Mouse (Mus musculus) adrenal gland, adult 18-20 months (tissue): ENCODE measurements around the gene Epha4. TPM values are rescaled to one million over a fixed set of nuclear protein-coding genes. Genes with fewer than 3 reads are reported as not detected.

Experiments used
- DNase-seq, 2 experiments: peaks; one replicate each; pipeline ENCODE4 v3.0.0; 2021 to 2022; ENCODE audit warnings: low spot score in 2 of 2
- long read RNA-seq, 2 experiments: library from polyadenylated mRNA; stranded (forward); transcript quantifications; one replicate each; pipeline ENCODE4 v2.0.0; 2021
- total RNA-seq, 2 experiments: library from RNA; stranded (reverse); gene quantifications; 1 replicate in 1 of 2; 2 replicates in 1 of 2; pipeline ENCODE4 v1.2.3; 2021

Gene Epha4
- 1 to 10 TPM; 2.5 to 2.8 TPM for total RNA-seq
- long read RNA-seq, experiment 1, result 0 reads
- long read RNA-seq, experiment 2, full-length matches to known transcripts, result 2 of 4 reads
- long read RNA-seq, experiment 2, partial matches to known transcripts, result 1 of 4 reads
- long read RNA-seq, experiment 2, other reads (novel, unspliced or antisense), result 1 of 4 reads

GRCm38 (mm10) chr1:77514963-77515650 is at the start of gene Epha4:
TSS of gene Epha4 (minus strand) at chr1:77515088.
- DNase-seq, result peak; percentile 83 to 84

- DNase-seq, result no peak
These were observed 41.3 kb upstream of the Epha4 start for GRCm38 (mm10) chr1:77556199-77556598.

GRCm38 (mm10) chr1:77551927-77552326 is 37.0 kb upstream of the Epha4 start:
- no peak for DNase-seq

GRCm38 (mm10) chr1:77545722-77546121 is 30.8 kb upstream of the Epha4 start:
- DNase-seq, result no peak

- no peak for DNase-seq
These were observed 30.1 kb upstream of the Epha4 start for GRCm38 (mm10) chr1:77545035-77545434.

- DNase-seq, result no peak
These were observed 29.4 kb upstream of the Epha4 start for GRCm38 (mm10) chr1:77544279-77544678.

- no peak for DNase-seq
These were observed 25.1 kb upstream of the Epha4 start for GRCm38 (mm10) chr1:77539945-77540344.

- no peak for DNase-seq
These were observed 23.7 kb upstream of the Epha4 start for GRCm38 (mm10) chr1:77538559-77538958.

- no peak for DNase-seq
These were observed 21.0 kb upstream of the Epha4 start for GRCm38 (mm10) chr1:77535905-77536304.

GRCm38 (mm10) chr1:77532576-77533183 is 17.8 kb upstream of the Epha4 start:
- no peak for DNase-seq

GRCm38 (mm10) chr1:77531934-77532575 is 17.2 kb upstream of the Epha4 start:
- no peak for DNase-seq

GRCm38 (mm10) chr1:77525082-77525481 is 10.2 kb upstream of the Epha4 start:
- no peak for DNase-seq

GRCm38 (mm10) chr1:77523354-77523753 is 8.5 kb upstream of the Epha4 start:
- no peak for DNase-seq

GRCm38 (mm10) chr1:77521640-77522539 is 7.0 kb upstream of the Epha4 start:
- no peak for DNase-seq

GRCm38 (mm10) chr1:77518715-77519114 is 3.8 kb upstream of the Epha4 start:
- no peak for DNase-seq

GRCm38 (mm10) chr1:77516203-77516991 is 1.5 kb upstream of the Epha4 start:
- DNase-seq, result peak; percentile 95

- no peak for DNase-seq
These were observed 728 bp upstream of the Epha4 start for GRCm38 (mm10) chr1:77515651-77515981.

- DNase-seq, result peak; percentile 36 to 41
These were observed 444 bp downstream of the Epha4 start for GRCm38 (mm10) chr1:77514325-77514962.

- no peak for DNase-seq
These were observed 946 bp downstream of the Epha4 start for GRCm38 (mm10) chr1:77513959-77514324.

GRCm38 (mm10) chr1:77513411-77513941 is 1.4 kb downstream of the Epha4 start:
- DNase-seq, result peak in 1 of 2 experiments; percentile 12
